Mouse (Mus musculus): ENCODE measurements around the gene Slc22a17. TPM values are rescaled to one million over a fixed set of nuclear protein-coding genes. Genes with fewer than 3 reads are reported as not detected.

Gene Slc22a17
- polyA plus RNA-seq, 1 experiment from 2014 or later = 229 TPM

GRCm38 (mm10) chr14:54883154-54884021 lies 29.5 kb downstream of the Slc22a17 start, which contains the start of the genes Bcl2l2 and Gm20521:
TSS of gene Bcl2l2 (plus strand) at chr14:54883377.
TSS of gene Gm20521 (plus strand) at chr14:54883441.
- peak within 1 kb of the TSS; percentile 89 for H3K9ac ChIP-seq
- 0% methylated on average over 27 of the region's 27 CpGs for WGBS
- H3K27ac ChIP-seq = peak within 1 kb of the TSS; percentile 90

GRCm38 (mm10) chr14:54877048-54877715 lies 35.8 kb downstream of the Slc22a17 start, which contains the start of gene Ppp1r3e:
TSS of gene Ppp1r3e (minus strand) at chr14:54877550.
- WGBS = under 1% methylated on average over 56 of the region's 61 CpGs
- no peaks in the 10 kb centered on the region for H3K9me3 ChIP-seq
- peaks cover 17% of the 10 kb centered on the region for H3K4me1 ChIP-seq
- peak within 1 kb of the TSS; percentile 62 for H3K4me3 ChIP-seq
- peak within 1 kb of the TSS; percentile 92 for H3K4me2 ChIP-seq
- H3K36me3 ChIP-seq (replicated peaks) = no peaks in the 10 kb centered on the region
- H3K27ac ChIP-seq = peak within 1 kb of the TSS; percentile 92
- H3K27me3 ChIP-seq (replicated peaks) = no peaks in the 10 kb centered on the region
- peak; percentile 82 for ATAC-seq (replicated peaks)
- peak within 1 kb of the TSS; percentile 78 for H3K9ac ChIP-seq

More at GRCm38 (mm10) chr14:54883154-54884021, 29.5 kb downstream of the Slc22a17 start, which contains the start of the genes Bcl2l2 and Gm20521:
- Histone ChIP-seq H3K4me1 (peaks cover 27% of the 10 kb centered on the region), H3K9me3 (no peaks in the 10 kb centered on the region), H3K27me3 (replicated peaks) (no peaks in the 10 kb centered on the region), H3K4me2 (peak within 1 kb of the TSS; percentile 85), H3K36me3 (replicated peaks) (no peaks in the 10 kb centered on the region), H3K4me3 (peak within 1 kb of the TSS; percentile 80)
- ATAC-seq (replicated peaks) = peak; percentile 89

- peak overlapping the region; percentile 92 for H3K4me2 ChIP-seq
- no peaks in the 10 kb centered on the region for H3K36me3 ChIP-seq (replicated peaks)
- peak overlapping the region; percentile 92 for H3K27ac ChIP-seq
- no peaks in the 10 kb centered on the region for H3K9me3 ChIP-seq
- peak overlapping the region; percentile 78 for H3K9ac ChIP-seq
- WGBS = under 1% methylated on average over 67 of the region's 72 CpGs
- peaks cover 17% of the 10 kb centered on the region for H3K4me1 ChIP-seq
- peak overlapping the region; percentile 62 for H3K4me3 ChIP-seq
- no peaks in the 10 kb centered on the region for H3K27me3 ChIP-seq (replicated peaks)
- ATAC-seq (replicated peaks) = peak; percentile 93
Measured at GRCm38 (mm10) chr14:54876539-54877047, 36.3 kb downstream of the Slc22a17 start.

GRCm38 (mm10) chr14:54875844-54876538 lies 36.9 kb downstream of the Slc22a17 start:
- Histone ChIP-seq H3K4me3 (peak overlapping the region; percentile 62), H3K9me3 (no peaks in the 10 kb centered on the region), H3K9ac (peak overlapping the region; percentile 78), H3K36me3 (replicated peaks) (no peaks in the 10 kb centered on the region), H3K4me2 (peak overlapping the region; percentile 92), H3K27ac (peak overlapping the region; percentile 92), H3K27me3 (replicated peaks) (no peaks in the 10 kb centered on the region), H3K4me1 (peaks cover 17% of the 10 kb centered on the region)
- ATAC-seq (replicated peaks) = peak; percentile 59
- 1% methylated on average over 36 of the region's 36 CpGs for WGBS

GRCm38 (mm10) chr14:54874165-54874564 lies 38.8 kb downstream of the Slc22a17 start:
- no peak for ATAC-seq (replicated peaks)
- Histone ChIP-seq H3K9ac (no peak overlapping the region), H3K27ac (no peak overlapping the region), H3K4me1 (peaks cover 17% of the 10 kb centered on the region), H3K9me3 (no peaks in the 10 kb centered on the region), H3K27me3 (replicated peaks) (no peaks in the 10 kb centered on the region), H3K36me3 (replicated peaks) (no peaks in the 10 kb centered on the region), H3K4me2 (no peak overlapping the region), H3K4me3 (no peak overlapping the region)
- 92% methylated on average over 3 of the region's 3 CpGs for WGBS

- H3K27ac ChIP-seq = no peak within 1 kb of the TSS
- no peaks in the 10 kb centered on the region for H3K36me3 ChIP-seq (replicated peaks)
- WGBS = 92% methylated on average over 5 of the region's 5 CpGs
Measured at GRCm38 (mm10) chr14:54870861-54871260, 42.1 kb downstream of the Slc22a17 start, which contains the start of gene Homez. TSS of gene Homez (minus strand) at chr14:54870961.

GRCm38 (mm10) chr14:54868026-54868425 lies 44.9 kb downstream of the Slc22a17 start:
- Histone ChIP-seq H3K4me3 (no peak overlapping the region), H3K9me3 (no peaks in the 10 kb centered on the region), H3K9ac (no peak overlapping the region), H3K4me2 (no peak overlapping the region), H3K4me1 (peaks cover 9% of the 10 kb centered on the region), H3K27ac (no peak overlapping the region), H3K27me3 (replicated peaks) (no peaks in the 10 kb centered on the region), H3K36me3 (replicated peaks) (no peaks in the 10 kb centered on the region)
- ATAC-seq (replicated peaks) = no peak
- WGBS = 91% methylated on average over 4 of the region's 4 CpGs

More at GRCm38 (mm10) chr14:54870861-54871260, 42.1 kb downstream of the Slc22a17 start, which contains the start of gene Homez:
- Histone ChIP-seq H3K4me2 (no peak within 1 kb of the TSS), H3K4me1 (peaks cover 8% of the 10 kb centered on the region), H3K9ac (no peak within 1 kb of the TSS), H3K4me3 (no peak within 1 kb of the TSS), H3K9me3 (no peaks in the 10 kb centered on the region), H3K27me3 (replicated peaks) (no peaks in the 10 kb centered on the region)
- ATAC-seq (replicated peaks) = no peak

GRCm38 (mm10) chr14:54866936-54867335 lies 46.0 kb downstream of the Slc22a17 start:
- Histone ChIP-seq H3K9ac (no peak overlapping the region), H3K27ac (no peak overlapping the region), H3K27me3 (replicated peaks) (no peaks in the 10 kb centered on the region), H3K9me3 (no peaks in the 10 kb centered on the region), H3K36me3 (replicated peaks) (no peaks in the 10 kb centered on the region), H3K4me3 (no peak overlapping the region), H3K4me1 (peaks cover 9% of the 10 kb centered on the region), H3K4me2 (no peak overlapping the region)
- WGBS = 58% methylated on average over 5 of the region's 5 CpGs
- ATAC-seq (replicated peaks) = no peak

- Histone ChIP-seq H3K4me3 (no peak overlapping the region), H3K9me3 (no peaks in the 10 kb centered on the region), H3K36me3 (replicated peaks) (no peaks in the 10 kb centered on the region), H3K4me2 (no peak overlapping the region), H3K27me3 (replicated peaks) (no peaks in the 10 kb centered on the region), H3K9ac (no peak overlapping the region), H3K27ac (no peak overlapping the region), H3K4me1 (peaks cover 9% of the 10 kb centered on the region)
- WGBS = 67% methylated on average over 3 of the region's 3 CpGs
- no peak for ATAC-seq (replicated peaks)
Measured at GRCm38 (mm10) chr14:54866268-54866667, 46.7 kb downstream of the Slc22a17 start.

- H3K4me1 ChIP-seq = peaks cover 9% of the 10 kb centered on the region
- WGBS = 89% methylated on average over 5 of the region's 5 CpGs
- no peak overlapping the region for H3K4me3 ChIP-seq
- no peaks in the 10 kb centered on the region for H3K9me3 ChIP-seq
- no peak overlapping the region for H3K9ac ChIP-seq
- H3K36me3 ChIP-seq (replicated peaks) = no peaks in the 10 kb centered on the region
- no peak overlapping the region for H3K4me2 ChIP-seq
- no peaks in the 10 kb centered on the region for H3K27me3 ChIP-seq (replicated peaks)
- no peak overlapping the region for H3K27ac ChIP-seq
- ATAC-seq (replicated peaks) = no peak
Measured at GRCm38 (mm10) chr14:54865626-54866025, 47.3 kb downstream of the Slc22a17 start.

- peak overlapping the region; percentile 94 for H3K9ac ChIP-seq
- H3K4me2 ChIP-seq = peak overlapping the region; percentile 62
- H3K4me1 ChIP-seq = peaks cover 9% of the 10 kb centered on the region
- ATAC-seq (replicated peaks) = no peak; the same call in 1 of the 2 replicates
- WGBS = 17% methylated on average over 21 of the region's 21 CpGs
- no peaks in the 10 kb centered on the region for H3K9me3 ChIP-seq
- no peaks in the 10 kb centered on the region for H3K36me3 ChIP-seq (replicated peaks)
- peak overlapping the region; percentile 77 for H3K27ac ChIP-seq
- H3K4me3 ChIP-seq = peak overlapping the region; percentile 81
- H3K27me3 ChIP-seq (replicated peaks) = no peaks in the 10 kb centered on the region
Measured at GRCm38 (mm10) chr14:54864313-54865036, 48.5 kb downstream of the Slc22a17 start.

Data from midbrain, embryonic 15.5 days (tissue).